Mouse (Mus musculus) thymus, postnatal 14 days (tissue): ENCODE measurements around the gene Slc35f1.
A peak's percentile ranks its signal among the peaks of the same experiment; 100 is the strongest.

Experiments
- DNase-seq: peaks from one replicate; pipeline ENCODE4 v3.0.0; 2021

The Slc35f1 gene

GRCm38 (mm10) chr10:52690334-52690991 is at the start of gene Slc35f1:
Slc35f1 (plus strand) TSS chr10:52690533.
- peak; percentile 6 for DNase-seq

- DNase-seq, result no peak
Observed at GRCm38 (mm10) chr10:52671234-52671633, 19.1 kb upstream of the Slc35f1 start.

DNA sequence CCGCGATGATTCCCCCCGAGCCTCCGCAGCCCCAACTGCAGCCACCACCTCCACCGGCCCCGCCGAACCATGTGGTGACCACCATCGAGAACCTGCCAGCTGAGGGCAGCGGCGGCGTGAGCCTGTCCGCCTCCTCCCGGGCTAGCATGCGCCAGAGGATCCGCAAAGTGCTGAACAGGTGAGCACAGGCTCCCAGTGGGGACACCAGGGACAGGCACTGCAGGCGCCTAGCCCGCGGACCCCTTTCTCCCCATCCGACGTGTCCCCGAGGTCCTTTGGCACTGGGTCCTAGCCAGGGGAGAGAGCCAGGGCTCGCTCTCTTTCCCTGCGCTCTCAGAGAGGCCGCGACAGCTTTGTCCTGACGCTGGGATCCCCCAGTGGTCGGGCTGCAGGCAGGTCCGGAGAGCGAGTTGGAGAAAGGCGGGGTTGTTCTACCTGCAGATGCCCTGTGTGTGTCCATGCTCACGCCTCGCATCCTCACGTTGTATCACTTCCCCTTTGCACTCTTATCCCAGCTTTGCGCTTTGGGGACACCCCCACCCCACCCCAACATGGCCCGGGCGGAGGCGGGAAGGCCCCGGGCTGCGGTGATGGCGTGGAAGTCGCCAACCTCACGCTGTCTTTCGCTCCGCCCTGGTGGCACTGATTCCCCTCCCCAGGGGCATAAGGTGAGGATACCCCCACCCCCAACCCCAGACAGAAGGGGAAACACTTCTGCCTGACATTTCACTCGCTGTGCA is 829 bp downstream of the Slc35f1 start:
- no peak for DNase-seq

- DNase-seq, result no peak
Observed at GRCm38 (mm10) chr10:52703688-52704087, 13.4 kb downstream of the Slc35f1 start.

DNA sequence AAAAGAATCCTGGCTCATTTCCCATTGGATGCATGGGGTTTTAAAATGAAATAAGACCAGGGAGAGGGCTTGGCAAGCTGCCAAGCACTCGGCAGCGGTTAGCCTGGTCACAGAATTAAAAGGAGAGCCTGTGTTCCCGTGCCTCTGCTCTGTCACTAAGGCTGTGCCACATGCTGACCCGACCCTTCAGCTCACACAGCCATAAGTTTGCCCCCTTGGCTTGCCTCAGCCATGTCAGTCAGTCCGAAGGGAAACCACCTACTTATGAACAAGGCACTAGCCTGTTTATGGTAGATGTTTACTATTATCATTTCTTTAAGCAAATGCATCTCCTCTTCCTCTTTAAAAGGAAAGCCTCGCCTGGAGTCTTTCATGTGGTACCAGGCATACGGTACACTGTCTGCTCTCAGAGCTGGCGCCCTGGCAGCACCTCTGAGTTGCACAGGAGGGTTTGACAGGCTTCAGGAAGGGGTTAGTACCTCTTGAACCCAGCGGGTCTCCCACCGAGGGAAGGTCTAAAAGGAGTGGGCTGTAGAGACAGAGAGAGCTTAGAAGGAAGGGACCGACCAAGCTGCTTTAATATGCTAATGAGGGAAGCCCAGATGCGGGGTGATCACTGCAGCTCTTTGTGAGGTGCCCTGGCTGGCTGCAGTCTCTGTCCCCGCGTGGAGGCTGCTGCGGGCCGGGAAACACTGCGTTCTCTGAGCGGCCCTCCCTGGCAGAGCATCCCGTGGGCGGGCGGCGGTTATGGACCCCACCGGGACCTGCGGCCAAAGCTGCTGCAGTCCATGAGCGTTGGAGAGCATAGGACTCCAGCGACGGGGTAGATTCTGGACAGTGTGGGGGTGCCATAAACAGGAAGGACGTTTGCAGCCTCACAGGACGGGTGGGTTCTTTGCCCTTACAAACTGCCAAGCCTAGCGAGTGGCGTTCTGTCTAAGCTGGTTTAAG is 14.0 kb downstream of the Slc35f1 start:
- DNase-seq, result no peak

- DNase-seq, result no peak
Observed at GRCm38 (mm10) chr10:52709482-52709881, 19.1 kb downstream of the Slc35f1 start.

DNA sequence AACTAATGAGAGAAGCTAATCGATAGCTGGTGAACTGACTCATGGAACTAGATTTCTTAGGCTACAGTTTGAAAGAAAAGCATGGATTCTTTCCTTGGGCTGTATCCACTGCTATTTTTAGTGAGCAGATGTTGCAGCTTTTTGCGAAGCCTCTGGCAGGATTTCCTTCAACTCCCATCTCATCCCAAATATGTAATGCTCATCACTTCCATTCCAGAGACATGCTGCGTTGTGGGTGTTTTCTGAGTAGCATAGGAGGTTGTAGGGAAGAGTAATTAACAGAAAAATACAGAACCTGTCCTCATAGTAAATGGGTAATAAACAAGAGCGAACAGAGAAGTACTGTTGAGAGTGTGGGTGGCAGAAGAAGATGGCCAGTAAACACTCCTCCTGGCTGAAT is 21.8 kb downstream of the Slc35f1 start:
- no peak for DNase-seq

- no peak for DNase-seq
Observed at GRCm38 (mm10) chr10:52714557-52714956, 24.2 kb downstream of the Slc35f1 start.

GRCm38 (mm10) chr10:52715146-52715545 is 24.8 kb downstream of the Slc35f1 start:
- DNase-seq, result no peak

- DNase-seq, result no peak
Observed at GRCm38 (mm10) chr10:52718199-52718917, 28.0 kb downstream of the Slc35f1 start.

- DNase-seq, result no peak
Observed at GRCm38 (mm10) chr10:52726674-52727073, 36.3 kb downstream of the Slc35f1 start.

- no peak for DNase-seq
Observed at GRCm38 (mm10) chr10:52742671-52743379, 52.5 kb downstream of the Slc35f1 start.

DNA sequence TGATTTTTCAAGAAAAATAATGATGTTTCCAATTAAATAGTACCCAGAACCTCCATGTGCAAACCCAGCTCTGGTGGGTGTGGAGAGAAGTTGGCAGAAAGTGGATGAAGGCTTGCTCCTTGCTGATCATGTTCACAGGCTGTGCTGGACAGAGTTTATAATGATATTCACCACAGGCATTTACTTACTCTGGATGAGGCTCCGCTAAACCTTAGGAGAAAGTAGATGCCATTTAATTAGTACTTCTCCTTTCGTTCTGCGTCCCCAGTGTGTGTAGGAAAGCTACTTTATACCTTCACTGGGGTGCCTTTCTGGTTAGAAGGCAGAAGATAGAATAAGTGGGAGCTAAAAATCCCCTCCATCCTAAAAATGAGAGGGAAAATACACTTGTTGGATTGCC is 53.5 kb downstream of the Slc35f1 start:
- no peak for DNase-seq

- DNase-seq, result no peak
Observed at GRCm38 (mm10) chr10:52748028-52748597, 57.8 kb downstream of the Slc35f1 start.

DNA sequence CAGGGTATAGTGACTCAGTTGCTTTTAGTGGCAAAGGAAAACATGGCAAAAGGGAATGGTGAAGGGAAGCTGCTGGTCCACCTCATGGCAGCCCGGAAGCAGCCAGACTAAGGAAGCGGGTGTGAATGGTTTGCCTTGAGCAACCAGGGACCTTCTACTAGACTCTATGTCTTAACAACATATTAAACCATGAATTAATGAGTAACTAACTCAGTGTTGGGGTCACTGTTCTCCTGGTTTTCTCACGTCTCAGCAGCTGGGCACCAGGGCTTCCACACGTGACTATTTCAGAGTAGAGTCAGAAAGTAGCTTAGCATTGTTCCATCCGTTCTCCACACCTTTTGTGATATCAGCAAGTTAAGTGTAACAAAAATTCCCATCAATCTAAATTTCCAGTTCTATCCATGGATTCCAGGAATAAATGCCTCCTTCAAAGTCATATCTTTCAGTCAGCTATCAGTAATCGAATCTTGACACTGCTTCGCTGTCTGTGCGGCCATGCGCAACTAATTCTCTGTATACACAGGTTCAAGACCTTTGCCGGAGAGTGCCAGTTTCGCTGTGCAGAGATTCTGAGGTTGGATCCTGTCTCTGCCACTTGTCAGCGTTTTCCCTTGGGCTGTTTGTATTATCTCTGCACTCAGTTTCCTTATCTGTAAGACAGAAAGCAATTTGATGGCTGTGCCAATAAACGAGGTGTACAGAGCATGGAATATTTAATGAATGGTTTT is 65.8 kb downstream of the Slc35f1 start:
- DNase-seq, result no peak

- DNase-seq, result no peak
Observed at GRCm38 (mm10) chr10:52757496-52758260, 67.3 kb downstream of the Slc35f1 start.

- DNase-seq, result no peak
Observed at GRCm38 (mm10) chr10:52758589-52758988, 68.3 kb downstream of the Slc35f1 start.

DNA sequence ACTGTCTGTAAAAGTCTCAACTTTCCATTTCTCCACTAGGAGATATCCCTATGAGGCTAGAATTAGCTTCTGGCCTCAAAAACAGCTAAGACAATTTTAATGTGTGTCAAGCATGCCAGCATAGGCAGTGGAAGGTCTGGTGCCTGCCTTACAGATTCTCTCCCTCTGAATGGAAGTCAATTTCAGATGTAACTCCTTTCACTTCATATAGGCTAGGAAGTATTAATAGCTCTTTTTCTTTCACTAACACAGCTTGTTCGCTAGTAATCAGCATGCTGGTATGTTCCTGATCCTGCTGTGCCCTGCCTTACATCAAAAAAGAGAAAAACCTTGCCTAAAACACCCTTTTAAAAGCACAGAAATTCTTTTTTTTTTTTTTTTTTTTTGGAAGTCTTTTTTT is 70.2 kb downstream of the Slc35f1 start:
- no peak for DNase-seq

DNA sequence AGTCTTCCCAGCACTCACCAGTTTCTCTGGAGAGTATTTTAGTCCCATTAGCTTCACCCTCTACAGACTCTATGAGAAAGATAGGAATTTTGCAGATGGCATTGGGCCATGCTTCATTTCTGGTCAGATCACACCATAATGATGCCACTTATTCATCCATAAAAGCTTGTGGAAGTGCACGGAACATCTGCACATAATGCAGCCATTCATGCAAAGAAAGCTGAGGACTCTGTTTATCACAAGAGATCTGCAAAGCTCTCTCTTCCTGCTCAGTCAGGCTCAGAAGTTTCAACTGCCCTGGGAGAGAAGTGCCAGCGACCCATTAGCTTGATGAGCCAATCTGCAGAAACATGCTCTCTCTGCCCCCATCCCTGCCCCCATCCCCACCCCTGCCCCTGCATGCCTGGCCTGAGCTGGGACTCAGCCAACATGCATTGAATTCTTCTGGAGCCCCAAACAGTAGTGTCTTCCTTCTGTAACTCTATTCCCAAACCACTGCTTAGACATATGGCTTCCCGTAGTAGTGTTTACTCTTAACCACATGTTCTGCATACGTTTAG is 89.7 kb downstream of the Slc35f1 start:
- no peak for DNase-seq

GRCm38 (mm10) chr10:52787075-52787474 is 96.7 kb downstream of the Slc35f1 start:
- DNase-seq, result no peak
